Mouse (Mus musculus): ENCODE results near the gene Lancl2.

Lancl2 gene

DNA sequence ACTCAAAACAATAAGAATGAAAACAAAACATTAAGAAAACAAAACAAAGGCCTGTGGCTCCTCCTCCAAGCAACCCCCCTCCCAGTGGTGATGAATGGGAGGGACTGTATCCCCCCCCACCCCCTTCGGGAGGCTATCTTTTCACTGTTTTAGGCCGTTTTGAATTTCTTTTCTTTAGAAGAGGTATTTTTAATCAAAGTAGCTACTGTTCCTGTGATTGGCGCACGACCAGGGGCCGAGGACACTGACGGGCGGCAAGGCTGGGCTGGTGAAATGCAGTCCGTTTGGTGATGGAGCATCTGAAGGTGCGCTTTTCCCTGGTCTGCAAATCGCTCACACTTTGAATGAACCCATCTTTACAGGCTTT is at the start of gene Lancl2:
Lancl2 (plus strand) TSS at position 165 of the 367 bp plus-strand sequence.
- peak in 1 of 2 experiments; percentile 53 for DNase-seq (ENCODE audit: low spot score in 2 of 2)

DNA sequence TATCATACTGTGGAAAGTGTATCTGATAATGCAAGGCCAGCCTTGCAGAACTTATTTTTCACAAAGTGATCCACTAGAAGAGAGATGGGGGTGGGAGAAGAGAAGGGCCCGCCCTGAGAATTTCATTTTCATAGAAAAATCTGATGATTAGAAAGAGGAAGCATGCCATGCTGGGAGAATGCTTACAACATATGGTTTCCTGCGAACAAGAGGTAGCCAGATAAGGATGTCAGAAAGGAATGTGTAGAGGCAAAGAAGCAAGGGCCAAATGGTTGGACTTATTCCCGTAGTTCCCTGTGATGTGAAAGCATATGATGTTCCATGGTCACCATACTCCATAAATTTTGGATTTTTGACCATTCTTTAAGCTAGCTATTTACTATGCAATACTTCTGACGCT is 41.0 kb upstream of the Lancl2 start:
- no peak for DNase-seq (ENCODE audit: low spot score in 2 of 2)

DNA sequence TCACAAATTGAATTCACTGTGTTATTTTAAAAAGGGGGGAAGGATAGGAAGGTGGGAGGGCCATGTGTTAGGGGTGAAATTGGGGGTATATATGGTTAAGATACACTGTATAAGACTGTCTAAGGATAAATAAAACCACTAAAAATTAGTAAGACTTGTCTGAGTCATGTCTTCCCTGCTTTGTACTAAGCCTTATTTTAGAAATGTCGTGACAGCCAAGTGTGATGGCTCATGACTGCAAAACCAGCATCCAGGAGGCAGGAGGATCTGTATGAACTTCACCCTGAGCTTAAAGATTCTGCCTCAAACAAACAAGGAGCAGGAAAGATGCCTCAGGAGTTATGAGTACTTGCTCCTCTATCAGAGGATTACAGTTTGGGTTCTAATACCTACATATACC is 18.2 kb upstream of the Lancl2 start:
- DNase-seq (ENCODE audit: low spot score in 2 of 2), result no peak

DNA sequence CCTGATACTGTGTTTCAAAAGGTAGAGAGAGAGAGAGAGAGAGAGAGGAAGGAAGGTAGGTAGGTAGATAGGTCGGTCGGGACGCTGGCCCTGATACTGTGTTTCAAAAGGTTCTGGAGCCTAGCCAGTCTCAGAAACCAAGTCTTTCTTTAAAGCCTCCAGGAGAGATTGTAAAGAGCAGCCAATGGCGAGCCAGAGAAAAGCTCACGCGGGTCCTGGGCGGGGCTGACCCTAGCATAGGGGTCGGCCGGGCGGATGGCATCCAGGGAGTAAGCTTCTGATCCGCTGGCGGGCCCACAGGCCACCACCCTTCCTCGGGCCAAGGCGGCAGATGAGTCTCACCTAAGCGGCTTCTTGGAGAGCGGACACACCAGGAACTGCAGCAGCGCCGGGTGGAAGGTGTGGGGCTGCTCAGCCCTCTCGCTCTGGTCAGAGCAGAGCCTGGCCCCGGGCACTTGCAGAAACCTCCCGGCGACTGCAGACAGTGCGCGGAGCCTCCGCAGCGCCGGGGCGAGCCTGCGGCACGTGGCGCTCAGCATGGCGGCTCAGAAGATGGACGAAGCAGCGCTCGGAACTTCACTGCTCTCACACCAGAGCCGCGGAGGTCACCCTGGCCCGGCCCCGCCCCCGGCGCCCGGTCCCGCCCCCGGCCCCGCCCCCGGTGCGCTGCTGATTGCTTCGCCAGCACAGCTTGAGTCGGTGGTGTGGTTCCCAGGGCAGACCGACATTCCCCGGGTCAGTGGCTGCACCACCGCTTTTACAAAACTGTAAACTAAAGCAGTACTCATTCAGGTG is 10.7 kb upstream of the Lancl2 start, which contains the start of gene Pyurf:
Pyurf (minus strand) TSS at position 612 of the 795 bp plus-strand sequence.
- DNase-seq (ENCODE audit: low spot score in 2 of 2), result peak; percentile 77 to 86

DNA sequence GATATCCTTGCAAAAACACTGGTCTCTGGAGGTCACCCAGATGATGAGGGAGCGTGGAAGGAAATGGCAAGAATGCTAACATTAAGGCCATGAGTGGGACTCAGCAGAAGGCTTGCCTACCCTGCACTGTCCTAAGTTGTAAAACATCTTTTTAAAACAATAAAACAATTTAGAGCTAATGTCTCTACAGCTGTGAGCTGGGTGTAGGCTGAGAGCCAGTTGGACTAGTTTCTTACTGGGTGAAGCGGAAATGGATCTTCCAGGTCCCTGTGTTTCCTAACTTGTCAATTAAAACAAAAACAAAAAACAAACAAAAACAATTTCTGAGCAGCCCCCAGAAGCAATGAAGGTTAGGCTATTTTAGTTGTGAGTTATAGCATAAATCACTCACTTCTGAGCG is 9.2 kb upstream of the Lancl2 start:
- DNase-seq (ENCODE audit: low spot score in 2 of 2), result no peak

DNA sequence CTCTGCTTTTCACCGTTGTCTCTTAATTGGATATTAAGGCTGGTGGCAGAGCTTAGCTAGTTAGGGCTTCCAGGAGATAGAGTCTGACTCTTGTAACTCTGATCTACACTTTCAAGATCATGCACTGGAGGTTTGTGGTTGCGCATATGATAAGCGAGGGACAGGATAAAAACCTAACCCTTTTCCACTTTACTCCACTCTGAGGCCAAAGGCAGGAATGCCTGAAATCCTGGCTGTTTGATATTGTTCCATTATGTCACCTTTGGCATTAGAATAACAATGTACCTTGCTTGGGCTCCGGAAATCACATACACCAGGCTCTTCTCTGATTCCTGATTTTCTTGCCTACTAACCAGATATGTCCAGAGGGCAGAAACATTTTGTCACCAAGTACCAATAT is 654 bp upstream of the Lancl2 start:
- no peak for DNase-seq (ENCODE audit: low spot score in 2 of 2)

DNA sequence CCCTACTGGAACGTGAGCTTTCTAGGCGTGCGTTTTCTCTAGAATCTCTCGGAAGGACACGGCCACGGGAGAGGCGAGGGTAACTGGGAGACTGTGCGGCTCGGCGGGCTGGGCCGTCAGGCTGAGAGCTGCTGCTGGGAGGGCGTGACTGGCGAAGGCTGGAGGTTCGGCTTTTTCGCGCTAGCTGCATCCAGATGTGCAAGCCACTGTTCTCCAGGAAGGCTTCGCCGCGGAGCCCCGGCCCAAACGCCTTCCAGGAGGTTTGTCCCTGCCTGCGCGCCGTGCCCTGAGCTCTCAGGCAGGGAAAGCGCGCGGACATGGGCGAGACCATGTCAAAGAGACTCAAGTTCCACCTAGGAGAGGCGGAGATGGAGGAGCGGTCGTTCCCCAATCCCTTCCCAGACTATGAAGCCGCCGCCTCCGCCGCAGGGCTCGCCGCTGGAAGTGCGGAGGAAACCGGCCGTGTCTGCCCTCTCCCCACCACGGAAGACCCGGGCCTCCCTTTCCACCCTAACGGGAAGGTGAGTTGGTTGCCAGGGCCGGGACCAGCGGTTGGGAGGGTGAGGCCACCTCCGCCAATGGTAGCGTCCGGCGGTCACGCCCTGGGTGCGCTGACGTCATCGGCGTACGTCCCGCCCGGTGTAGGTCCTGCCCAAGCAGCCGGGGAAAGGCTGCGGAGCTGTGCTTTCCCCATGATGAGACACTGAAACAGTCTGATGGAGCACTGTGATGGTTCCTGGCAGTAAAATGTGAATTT is 581 bp downstream of the Lancl2 start:
- peak; percentile 89 to 96 for DNase-seq (ENCODE audit: low spot score in 2 of 2)

DNA sequence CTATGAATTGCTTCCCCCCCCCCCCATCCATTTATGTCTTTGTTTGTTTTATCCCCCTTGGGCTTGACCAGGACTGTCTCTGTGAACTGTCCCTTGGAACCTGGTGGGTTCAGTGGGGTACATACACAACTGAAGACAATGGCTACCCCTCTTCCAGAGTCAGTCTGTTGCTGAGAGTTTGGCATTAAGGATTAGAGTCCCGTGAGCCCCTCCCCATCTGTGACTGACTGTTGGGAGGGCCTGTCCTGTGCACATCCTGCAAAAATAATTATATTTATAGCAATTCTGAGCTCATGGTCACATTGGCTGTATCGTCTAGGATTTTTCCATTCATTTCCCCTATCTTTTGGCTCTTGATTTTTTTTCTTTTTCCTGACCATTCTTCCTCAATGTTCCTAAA is 1.4 kb downstream of the Lancl2 start:
- DNase-seq (ENCODE audit: low spot score in 2 of 2), result no peak

DNA sequence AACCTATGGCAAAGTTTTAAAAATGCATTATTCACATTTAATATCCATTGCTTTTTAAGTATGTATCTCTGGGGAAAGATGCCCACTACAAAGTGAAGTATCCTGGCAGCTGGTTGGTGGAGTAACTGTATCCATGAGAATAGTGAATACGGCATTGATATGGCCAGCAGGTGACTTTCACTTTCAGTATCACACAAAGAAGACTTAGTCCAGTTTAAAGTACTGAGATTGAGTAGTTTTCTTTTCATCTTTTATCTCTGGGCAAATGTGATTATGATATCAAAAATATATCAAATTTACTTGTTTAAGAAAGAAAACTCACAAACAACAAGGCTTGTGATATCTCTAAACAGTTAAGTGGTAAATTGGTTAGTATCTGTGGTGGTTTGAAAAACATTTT is 4.4 kb downstream of the Lancl2 start:
- no peak for DNase-seq (ENCODE audit: low spot score in 2 of 2)

DNA sequence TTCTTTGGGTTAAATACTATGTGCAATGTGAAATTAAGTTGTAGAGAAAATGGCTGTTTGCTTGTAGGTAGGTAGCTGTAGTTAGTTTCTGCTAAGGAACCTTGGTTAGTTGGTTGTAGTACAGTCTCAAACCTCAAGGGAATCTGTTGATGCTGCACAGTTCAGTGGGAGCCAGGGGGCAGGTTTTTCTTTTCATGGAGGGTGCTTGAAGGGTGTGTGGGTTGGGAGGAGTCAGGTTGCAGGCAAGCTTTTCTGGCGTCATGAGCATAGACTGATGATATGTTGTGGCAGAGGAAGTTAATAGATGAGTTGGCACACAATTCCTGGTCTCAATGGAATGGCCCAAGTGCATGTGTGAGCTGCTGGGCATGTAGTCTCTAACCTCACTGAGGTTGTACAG is 9.4 kb downstream of the Lancl2 start:
- no peak for DNase-seq (ENCODE audit: low spot score in 2 of 2)

DNA sequence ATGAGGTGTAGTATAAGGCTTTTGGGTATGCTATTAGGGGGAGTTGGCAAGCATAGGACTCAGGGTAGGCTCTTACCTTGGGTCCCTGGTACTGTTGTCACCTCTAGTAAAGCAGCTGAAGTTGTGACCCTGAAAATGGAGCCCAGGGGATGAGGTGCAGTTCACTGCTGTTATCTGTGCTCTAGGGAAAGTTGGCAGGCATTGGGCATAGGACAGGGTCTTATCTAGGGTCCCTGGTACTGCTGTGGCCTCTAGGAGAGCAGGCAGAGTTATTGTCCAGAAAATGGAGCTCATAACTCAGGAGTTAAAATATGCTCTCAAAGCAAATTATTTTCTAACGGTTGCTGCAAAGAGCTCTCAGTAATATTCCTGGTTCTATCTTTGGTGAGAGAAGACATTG is 19.0 kb downstream of the Lancl2 start:
- no peak for DNase-seq (ENCODE audit: low spot score in 2 of 2)

DNA sequence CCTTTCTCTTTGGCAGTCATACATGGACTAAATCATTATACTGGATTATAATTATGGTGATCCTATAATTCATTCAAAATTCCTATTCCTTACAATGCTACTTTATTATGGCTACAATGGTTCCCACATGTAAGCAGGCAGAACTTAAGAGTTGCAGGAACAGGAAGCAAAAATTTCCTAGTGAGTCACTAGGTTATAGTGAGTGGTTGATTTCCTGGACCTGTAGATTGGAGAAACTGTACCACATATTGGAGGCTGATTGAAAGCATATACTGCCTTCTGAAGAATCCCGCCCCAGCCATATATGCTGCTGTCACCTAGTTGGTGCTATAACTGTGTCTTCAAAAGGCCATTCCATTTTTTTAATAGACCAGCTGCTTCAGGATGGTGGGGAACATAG is 40.4 kb downstream of the Lancl2 start:
- no peak for DNase-seq (ENCODE audit: low spot score in 2 of 2)

DNA sequence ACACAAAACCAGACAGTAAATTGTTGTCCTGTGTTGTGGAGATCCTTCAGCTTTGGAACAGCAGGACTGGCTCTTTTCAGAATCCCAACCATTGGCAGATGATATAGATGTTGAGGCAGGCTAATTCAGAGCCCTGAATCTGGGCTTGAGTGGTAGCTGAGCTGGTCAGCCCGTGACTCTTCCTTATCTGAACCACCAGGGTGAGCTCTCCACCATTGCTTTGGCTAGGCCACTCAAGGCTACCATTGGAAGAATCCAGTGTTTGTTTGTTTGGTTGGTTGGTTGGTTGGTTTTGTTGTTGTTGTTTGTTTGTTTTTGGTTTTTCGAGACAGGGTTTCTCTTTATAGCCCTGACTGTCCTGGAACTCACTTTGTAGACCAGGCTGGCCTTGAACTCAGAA is 41.0 kb downstream of the Lancl2 start:
- no peak for DNase-seq (ENCODE audit: low spot score in 2 of 2)

DNA sequence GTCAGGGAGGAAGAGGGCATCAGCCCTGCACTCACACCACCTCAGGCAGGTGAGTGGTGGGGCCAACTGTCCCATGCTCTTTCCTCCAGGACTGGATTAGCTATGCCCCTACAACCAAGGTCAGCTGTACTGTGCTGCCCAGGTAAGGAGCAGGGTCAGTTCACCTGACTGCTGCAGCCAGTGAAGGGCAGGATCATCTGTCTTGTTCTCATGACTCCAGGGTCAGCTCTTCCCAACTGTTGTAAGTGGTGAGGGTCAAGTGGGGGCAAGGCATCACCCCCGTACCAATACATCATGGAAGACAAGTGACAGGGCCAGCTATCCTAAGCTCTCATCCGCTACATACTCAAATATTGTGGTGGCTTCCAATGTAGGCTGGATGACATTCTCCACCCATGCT is 41.8 kb downstream of the Lancl2 start:
- no peak for DNase-seq (ENCODE audit: low spot score in 2 of 2)

DNA sequence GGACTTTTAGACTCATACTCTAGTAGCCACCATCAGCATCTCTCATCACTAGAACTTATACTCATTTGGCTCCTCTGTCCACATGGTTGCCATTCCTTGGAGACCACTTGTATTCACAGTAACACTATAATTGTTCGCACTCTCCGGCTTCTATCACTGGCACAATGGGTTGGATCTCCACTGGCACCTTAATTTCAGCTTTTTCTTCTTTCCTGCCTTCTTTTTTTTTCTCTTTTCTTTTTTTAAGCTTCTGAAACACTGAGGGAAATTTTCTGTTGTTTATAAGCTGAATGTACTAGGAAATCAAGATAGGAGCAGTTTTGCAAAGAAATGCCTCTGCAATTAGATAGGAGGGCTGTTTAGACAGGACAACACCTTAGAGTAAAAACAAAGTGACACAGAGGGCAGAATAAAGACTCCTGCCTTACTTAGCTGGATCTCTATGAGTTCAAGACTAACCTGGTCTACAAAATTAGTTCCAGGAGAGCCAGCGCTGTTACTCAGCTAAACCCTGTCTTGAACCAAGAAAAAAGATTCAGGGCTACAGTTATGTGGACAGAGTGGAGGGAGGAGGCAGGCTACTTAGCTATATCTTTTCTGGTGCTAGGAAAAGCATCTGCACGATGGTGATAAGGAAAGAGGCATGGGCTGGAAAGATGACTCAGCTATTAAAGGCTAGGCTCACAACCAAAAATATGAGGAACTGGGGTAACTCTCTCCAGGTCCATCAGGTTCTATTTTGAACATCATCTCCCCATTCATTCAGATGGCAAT is 42.8 kb downstream of the Lancl2 start:
- DNase-seq (ENCODE audit: low spot score in 2 of 2), result no peak

DNA sequence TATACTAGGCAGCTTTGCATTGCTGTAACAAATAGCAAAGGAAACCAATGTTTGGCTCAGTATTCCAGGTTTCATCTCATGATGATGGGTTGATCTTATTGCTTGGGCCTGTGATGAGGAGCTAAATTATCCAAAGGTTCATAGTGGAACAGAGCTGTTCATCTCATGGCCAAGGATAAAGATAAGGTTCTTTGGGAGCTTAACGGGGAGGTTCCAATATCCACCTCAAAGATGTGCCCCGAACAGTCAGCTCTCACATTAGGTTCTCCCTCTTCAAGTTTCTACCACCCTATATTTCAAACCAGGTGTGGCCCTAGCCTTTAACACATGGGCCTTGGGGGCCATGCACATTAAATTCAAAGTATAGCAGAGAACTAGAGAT is 43.4 kb downstream of the Lancl2 start:
- DNase-seq (ENCODE audit: low spot score in 2 of 2), result no peak

DNA sequence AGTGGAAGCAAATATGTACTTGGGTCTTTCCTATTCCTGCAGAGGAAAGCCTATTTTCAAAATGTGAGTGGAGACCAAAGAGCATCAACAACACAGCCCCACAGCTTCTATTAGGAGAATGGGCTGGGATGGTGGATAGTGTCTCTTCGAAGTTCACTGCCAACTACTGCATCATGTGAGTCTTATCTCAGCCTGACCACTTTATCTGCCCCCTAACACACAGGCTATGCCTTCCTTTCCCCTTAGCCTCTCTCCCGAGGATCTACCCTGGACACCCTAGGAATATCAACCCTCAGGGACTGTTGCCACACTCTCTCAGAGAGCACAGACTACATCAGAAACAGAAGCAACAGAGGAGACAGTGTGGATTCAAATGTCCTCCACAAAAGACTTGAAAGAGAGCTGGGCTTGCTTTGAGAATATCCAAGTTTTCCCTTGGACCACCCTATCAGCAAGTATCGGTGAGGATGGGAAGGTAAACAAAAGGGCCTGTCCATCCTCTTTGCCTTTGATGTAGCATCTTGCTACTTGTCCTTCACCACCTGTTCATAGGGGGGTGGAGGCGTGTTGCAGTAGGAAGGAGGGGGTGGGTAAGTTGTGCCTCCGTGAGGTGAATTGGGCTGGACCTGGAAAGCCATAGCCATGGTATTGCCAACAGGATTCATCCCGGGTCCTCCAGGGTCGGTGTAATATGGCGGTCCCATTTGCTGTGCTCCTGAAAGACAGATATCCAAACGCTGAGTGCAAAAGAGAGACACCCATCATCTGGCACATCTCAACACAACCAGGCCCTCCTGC is 51.8 kb downstream of the Lancl2 start:
- DNase-seq (ENCODE audit: low spot score in 2 of 2), result no peak

DNA sequence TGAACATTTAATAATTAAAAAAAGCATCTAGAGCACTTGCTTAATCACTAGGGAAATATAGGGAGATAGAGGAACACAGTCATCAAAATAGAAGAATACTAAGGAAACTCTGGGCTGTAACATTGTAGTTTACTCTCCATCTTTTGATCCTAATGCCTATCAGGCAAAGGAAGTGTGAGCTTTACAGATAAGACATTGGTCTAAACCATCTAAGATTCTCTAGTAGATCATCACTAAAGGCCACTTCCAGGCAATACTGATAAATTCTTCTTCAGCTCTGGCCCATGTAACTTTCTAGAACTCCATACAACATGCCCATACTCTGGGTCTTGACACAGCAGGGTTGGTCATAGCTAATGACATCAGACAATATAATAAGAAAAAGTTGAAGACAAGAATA is 60.7 kb downstream of the Lancl2 start:
- no peak for DNase-seq (ENCODE audit: low spot score in 2 of 2)

DNA sequence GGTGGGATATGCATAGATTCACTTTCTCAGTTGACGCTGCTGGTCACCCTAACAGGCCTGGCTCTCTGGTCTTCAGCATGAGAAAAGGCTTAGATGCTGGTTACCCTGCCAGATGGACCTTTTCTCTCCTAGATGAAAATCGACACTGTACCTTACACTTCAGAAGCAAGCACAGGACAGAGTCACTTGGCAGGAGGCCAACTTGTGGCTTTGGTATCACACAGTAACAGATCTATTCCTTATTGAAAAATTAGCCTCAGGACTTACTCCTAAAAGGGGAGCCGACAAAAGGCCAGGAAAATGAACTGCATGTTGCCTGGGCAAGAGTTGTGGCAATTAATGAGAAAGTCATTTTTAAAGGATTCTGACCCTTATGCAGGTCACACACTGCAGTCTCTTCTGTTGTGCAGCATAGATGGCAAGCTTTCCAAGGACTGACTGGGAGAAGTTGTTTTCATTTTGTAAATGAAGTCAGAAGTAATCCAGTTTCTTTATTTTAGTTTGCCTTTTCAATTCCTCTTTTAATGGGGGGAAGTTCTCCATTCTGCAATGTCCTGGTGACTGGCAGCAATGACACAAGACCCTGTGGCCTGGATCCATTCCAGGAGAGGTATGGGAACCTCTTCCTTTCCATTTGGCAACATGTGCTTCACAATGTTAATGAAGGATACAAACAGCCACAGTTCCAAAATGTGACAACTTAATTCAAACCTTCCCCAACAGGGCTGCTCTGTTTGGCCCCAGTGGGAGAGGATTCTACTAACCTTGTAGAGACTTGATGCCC is 62.9 kb downstream of the Lancl2 start:
- DNase-seq (ENCODE audit: low spot score in 2 of 2), result no peak

DNA sequence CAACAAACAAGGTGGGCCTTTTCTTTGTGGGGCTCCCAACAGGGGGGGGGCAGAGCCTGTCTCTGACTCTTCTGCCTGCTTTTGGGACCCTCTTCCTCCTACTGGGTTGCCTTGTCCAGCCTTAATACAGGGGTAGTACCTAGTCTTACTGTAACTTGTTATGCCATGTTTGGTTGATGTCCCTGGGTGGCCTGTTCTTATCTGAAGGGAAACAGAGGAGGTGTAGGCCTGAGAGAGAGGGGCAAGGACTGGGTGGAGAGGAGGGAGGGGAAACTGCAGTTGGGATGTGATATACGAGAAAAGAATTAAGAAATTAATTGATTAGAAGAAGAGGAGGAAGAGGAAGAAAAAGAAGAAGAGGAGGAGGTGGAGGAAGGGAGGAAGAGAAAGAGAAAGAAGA is 63.9 kb downstream of the Lancl2 start:
- no peak for DNase-seq (ENCODE audit: low spot score in 2 of 2)

Data from left cerebral cortex, adult 9 months (tissue).